Mouse (Mus musculus): ENCODE results near the gene Pomgnt1.

DNA sequence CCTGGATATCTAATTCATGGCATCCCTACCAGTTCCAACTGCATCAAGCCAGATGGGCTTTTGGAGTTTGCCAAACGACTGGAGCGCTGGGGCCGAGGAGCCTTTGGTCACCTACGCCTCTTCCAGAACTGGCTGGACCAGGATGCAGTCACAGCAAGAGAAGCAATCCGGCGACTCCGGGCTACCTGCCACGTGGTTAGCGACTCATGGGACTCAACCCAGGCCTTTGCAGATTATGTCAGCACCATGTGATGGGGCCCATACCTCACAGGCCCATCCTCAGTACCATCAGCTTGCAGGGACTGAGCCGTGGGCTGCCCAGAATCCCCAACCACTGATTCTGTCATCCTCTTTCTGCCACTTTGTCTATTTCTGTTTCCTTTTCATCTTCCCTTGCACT lies 27.3 kb upstream of the Pomgnt1 start:
- TF ChIP-seq CTCF (IDR thresholded peaks at IDR 0.05; ENCODE audit: borderline replicate concordance, insufficient read depth, low read length), result no peak
- no peak for TF ChIP-seq POLR2A (IDR thresholded peaks at IDR 0.05; ENCODE audit: low read depth, low read length)

All from embryonic fibroblast, embryonic 13.5 days (primary cell).